Mouse (Mus musculus) testis, postnatal 14 days (tissue): ENCODE results near the gene Agtrap.
"Not testable (repeated sequence)": the region's sequence is repeated elsewhere in the genome, so short reads cannot be mapped to it uniquely, and the experiment has no call there.

Experiments used
- DNase-seq: peaks from one replicate; pipeline ENCODE4 v3.0.0; 2021; ENCODE audit warnings: low spot score

Agtrap gene

DNA sequence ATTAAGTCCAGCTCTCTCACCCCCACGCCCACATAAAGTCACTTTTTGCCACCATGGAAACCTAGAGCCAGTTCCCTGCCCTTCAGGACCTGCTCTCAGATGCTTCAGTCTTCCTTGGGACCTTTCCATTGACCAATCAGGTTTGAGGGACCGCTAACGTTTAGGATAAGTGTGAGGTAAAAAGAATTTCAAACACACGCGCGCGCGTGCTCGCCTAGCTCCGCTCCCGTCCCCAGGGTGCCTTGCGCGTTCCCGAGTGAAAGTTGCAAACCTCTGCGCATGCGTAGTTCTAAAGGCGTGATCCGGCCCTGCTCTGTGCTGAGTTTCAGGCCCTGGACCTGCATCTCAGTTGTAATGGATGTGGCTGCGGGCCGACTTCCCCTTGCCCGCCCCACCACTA lies 12.6 kb downstream of the Agtrap start:
- DNase-seq: peak; percentile 84

DNA sequence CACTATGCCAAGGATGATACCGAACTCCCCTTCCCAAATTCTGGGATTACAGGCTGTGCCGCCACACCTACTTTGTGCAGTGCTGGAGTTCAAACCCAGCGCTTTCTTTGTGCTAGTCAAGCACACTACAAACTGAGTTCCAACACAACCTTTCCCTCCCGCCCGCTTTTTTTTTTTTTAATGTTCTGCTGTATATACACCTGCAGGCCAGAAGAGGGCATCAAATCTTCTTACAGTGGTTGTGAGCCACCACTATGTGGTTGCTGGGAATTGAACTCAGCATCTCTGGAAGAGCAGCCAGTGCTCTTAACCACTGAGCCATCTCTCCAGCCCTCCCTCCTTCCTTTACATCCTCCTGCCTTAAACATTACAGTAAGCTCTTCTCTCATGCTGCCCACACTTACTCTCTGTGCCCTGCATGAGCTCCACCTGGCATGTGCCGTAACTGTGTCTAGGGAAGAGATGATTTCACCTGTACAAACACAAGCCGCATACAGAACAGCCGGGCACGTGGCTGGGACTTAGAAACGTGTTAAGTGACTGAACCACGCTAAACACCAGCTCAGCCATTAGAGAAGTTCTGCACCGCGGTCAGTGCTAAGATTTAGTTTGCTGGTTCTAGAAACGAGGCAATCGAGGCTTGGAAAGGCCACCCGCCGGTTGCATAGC lies 13.2 kb downstream of the Agtrap start:
- no peak for DNase-seq

DNA sequence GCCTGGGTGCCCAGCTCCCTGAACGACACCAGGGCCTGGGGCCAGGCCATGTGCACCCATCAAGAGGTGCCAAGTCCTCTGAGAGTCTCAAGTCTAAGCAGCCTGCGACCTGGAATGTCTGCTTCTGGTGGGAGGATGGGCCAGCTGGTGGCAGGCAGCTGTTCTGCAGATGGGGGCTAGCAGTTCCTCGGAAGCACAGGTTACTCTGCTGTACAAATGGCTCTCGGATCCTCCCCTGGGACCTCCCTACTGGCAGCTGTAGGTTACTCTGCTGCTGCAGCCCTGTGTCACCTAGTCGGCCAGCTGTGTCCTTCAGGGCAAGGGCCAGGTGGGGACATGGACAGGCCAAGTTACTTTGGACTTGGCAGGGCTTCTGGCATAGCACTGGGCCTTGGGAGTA lies 16.3 kb downstream of the Agtrap start:
- DNase-seq: no peak

DNA sequence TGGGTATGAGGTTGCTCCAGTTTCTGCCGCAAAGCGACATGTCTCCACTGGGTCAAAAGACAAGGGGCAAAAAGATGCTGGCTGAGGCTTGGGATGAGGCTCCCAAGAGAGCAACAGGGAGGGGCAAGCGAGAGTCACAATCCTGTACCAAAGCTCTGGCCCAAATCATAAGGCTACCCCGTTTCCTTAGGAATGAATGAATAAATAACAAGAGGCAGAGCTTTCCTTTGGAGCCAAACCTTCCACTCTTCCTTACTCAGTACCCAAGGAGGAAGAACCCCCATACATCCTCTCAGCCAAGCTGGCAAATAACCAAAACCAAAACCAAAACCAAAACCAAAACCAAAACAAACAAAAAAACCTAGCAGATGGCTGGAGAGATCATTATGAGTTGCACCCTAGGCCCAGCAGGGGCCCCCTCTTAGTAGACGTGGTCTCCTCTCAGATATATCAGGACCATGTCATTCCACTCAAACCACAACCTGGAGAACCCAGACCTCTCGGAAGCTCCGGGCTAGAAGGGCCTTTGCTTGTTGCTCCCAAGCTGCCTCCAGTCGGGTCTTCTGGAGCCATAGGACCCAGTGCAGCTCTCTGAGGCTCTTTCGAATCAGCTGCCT lies 18.1 kb downstream of the Agtrap start:
- DNase-seq: no peak

- DNase-seq: no peak
Measured at GRCm38 (mm10) chr4:148067346-148067745, 20.5 kb downstream of the Agtrap start.

DNA sequence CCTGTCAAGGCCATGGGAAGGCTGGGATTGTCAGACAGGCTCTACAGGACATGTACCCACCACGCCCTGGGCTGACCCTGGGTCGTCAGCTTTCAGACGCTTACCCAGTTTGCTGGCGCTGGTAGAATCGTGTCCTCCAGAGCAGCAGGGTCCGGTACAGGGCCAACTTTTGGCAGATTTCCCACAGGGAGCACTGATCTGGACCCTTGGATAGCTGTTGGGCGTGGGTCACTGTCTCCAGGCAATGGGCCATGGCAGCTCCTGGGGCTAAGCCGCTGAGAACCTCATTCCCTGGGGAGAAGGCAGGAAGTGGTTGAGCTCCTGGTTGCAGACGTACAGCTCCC lies 21.5 kb downstream of the Agtrap start:
- peak; percentile 86 for DNase-seq

DNA sequence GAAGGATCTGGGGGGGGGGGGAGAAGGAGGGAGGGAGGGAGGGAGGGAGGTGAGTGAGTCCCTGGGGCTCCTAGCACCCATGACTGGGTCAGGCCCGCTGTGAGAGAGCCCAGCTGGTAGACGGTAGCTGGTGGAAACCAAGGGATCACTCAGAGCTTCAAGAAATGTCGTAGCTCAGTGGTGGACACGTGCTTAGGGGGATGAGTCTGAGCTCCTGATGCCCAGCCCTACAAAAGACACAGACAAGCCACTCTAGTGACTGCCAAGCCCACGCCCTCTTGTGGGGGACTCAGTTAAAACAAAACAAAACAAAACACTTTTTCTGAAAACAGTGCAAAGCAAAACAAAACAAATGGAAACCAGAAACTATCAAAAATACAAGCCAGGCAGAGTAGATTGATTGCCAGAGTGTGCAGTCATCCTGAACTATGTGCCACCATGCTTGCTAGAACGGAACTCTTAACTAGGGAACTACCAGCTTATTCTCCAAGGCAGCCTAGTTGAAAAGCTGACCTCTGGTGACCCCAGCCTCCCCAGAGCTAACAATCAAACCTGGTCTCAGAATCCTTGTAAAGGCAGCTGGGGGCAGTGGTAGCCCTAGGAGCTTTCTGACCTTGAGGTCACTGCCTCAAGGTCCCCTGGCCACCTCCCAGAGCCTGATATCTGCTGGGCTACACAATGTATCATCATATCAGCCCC lies 22.0 kb downstream of the Agtrap start:
- peak; percentile 47 for DNase-seq

GRCm38 (mm10) chr4:148061086-148061480 lies 26.7 kb downstream of the Agtrap start:
- DNase-seq: no peak

DNA sequence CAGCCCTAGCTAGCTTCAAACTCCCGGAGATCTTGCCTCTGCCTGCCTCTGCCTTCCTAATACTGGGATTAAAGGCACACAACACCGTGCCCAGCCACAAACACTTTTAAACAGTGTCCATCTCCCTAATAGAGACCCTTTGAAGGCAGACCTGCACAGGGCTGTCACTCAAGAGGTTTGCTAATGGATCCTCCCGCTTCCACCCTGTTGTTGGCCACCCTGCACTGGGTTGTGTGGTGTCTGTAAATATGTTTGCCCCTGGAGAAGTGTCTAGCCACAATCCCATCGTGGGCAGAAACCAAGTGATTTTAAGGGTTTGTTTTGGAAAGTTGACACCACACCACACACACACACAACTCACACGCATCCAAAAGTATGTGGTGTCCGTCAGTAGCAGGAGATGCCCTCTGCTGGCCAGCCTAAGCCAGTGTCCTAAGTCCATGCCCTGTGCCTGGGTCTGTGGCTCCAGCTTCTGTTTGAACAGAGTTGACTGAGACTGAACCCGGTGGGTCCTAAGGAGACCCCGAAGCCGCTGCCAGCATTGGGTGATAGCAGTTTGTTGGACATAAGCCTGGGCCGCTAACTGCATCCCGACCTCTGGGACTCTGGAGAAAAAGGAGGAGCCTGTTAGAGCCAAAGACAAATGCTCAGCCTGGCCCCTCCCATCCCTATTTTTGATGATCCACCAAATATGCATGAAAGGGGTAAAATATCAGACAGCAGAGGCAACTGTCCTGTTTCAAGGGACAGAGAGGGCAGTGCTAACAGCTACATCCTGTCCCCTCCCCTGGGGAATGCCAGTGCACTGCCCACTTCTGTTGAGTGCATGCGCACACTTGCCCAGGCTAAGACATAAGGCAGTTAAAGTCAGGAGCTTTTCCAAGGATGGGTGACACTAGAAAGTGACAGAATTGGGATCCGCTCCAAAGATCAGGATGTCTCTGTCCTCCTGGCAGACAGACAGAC lies 27.4 kb downstream of the Agtrap start:
- no peak for DNase-seq

- DNase-seq: no peak
Measured at GRCm38 (mm10) chr4:148058993-148059392, 28.8 kb downstream of the Agtrap start.

- DNase-seq: no peak
Measured at GRCm38 (mm10) chr4:148058218-148058819, 29.5 kb downstream of the Agtrap start.

DNA sequence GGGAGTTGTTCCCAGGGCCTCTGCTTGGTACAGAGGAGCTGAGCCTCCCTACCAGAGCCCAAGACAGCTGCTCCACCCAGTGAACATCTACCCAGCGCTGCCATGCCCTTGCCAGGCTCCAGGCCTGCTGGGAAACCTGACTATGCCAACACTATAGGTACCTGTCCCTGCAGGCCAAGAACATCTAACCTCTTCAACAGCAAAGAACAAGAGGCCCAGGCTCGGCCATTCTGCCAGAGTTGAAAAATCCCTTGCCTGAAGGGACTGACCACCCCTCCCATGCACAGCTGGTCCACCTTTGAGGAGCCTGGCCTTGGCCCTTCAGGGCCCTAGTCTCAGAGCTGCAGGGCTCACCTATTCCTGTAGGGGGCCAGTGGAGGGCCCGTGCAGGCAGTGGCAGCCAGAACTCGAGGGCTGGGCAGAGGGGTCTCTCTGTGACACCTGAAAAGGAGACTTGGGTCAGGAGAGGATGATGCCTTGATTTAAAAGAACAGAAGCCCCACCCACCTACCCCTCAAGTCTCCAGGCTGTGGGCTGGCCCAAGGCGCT lies 30.1 kb downstream of the Agtrap start:
- no peak for DNase-seq

DNA sequence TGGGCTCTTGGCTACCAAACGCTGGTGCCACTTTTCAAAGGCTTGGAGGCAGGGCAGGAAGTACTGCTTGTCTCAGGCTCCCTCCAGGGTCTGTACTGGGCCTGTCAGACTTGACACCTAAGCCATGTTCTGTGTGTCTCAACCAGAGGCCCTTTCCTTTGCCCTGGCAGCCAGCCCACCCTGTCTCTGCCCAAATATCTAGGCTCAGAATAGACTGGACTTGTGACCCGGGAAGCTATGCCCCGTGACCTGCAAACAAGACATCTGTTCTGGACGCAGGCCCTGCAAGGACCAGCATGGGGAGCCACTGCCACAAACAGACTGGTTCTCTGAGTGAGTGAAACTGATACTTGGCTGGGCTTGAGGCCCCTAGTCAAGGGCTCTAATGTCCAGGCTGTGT lies 31.0 kb downstream of the Agtrap start:
- DNase-seq: no peak

DNA sequence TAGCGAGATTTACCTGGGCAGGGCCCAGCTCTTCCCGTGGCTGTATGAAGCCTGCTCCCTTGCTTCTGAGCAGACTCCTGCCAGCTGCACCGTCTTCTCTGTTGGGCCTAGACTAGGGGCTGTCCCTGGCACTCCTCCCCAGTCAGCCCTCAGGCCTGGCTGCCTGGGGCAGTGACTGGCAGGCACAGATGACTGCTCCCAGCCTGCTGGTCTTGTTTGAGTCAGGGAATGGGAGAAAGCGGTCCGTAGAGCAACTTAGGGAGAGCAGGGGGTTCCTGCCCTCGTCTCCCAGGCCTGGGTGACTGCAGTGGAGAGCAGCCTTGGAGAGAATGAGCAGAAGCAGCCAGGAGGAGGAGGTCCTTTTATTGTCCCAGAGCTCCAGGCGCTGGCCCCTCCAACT lies 31.6 kb downstream of the Agtrap start:
- no peak for DNase-seq

- DNase-seq: no peak
Measured at GRCm38 (mm10) chr4:148054961-148055695, 32.7 kb downstream of the Agtrap start.

GRCm38 (mm10) chr4:148053417-148053920 lies 34.4 kb downstream of the Agtrap start:
- no peak for DNase-seq

DNA sequence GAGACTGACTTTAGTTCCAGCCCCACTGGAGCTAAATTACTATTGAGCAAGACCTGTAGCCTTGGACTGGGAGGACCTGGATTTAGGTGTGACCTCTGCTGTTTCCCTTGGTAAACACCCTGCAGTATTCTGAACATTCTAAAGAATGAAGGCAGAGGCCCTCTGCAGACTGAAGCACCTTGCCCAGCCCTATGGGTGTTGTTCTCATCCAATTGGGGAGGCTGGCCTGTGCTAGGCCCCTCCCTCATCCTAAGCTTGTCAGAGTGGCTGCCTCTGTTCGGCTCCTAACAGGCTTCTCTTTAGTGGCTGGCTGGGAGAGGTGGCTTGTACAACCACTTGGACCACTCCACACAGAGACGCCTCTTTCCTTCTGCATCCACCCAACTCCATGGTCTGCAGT lies 34.9 kb downstream of the Agtrap start:
- DNase-seq: no peak

DNA sequence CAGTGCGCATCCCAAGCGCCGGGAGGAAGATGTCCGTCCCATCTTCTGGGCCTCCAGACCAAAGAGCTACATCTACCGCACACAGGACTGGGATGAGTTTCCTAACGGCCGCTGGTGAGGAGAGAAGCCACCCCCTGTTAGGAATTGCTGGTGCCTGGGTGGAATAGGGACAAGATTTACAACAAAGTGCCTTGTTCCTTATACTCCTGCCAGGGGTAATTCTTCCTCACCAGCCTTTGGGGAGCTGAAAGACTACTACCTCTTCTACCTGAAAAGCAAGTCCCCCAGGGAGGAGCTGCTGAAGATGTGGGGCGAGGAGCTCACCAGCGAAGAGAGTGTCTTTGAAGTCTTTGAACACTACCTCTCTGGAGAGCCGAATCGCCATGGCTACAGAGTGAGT lies 35.9 kb downstream of the Agtrap start:
- DNase-seq: no peak

DNA sequence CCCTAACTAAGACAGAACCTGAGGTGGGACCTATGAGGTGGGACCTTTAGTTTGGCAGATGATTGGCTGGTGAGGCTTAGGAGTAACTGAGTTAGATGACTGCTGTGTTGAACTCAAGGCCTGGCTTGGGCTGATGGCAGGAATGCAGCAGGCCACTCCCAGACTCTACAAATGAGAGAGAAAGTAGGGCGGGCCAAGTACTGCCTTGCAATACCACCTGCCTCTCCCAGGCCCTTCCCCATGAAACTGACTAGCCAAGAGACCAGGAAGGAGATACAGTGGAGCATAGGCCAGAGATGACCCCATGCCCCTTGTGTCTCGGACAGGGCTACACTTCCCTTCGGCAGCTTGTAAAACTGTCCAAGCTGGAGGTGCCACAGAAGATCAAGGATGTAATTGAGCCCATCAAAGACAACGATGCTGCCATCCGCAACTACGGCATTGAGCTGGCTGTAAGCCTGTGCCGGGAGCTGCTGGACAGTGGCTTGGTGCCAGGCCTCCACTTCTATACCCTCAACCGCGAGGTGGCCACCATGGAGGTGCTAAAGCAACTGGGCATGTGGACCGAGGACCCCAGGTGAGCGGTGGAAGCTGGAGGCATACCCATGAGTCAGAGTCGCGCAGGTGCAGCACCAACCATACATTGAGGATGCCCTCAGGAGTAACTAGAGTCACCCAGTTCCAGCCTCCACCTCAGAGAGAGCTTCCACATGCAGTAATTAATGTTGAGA lies 36.6 kb downstream of the Agtrap start:
- no peak for DNase-seq

GRCm38 (mm10) chr4:148050396-148050914 lies 37.4 kb downstream of the Agtrap start:
- not testable (repeated sequence) for DNase-seq
